Mouse (Mus musculus) ES-Bruce4 (cell line): Measurements from ENCODE around the gene Zfp1. TPM values are rescaled to one million over a fixed set of nuclear protein-coding genes. Genes with fewer than 3 reads are reported as not detected.

Experiments used
- H3K27ac ChIP-seq: 2 replicates; pipeline ENCODE4 v1.5.1; 2012; ENCODE audit warnings: low read length, inconsistent platforms; ENCODE audit not compliant: insufficient read depth
- H3K27me3 ChIP-seq: 2 replicates; pipeline ENCODE4 v1.6.1; 2012; ENCODE audit warnings: mild to moderate bottlenecking, low read length, inconsistent platforms; ENCODE audit not compliant: control insufficient read depth, poor library complexity, insufficient read depth, severe bottlenecking
- H3K36me3 ChIP-seq: 2 replicates; pipeline ENCODE4 v1.6.1; 2012; ENCODE audit warnings: inconsistent platforms, mild to moderate bottlenecking, low read length, moderate library complexity; ENCODE audit not compliant: control insufficient read depth, poor library complexity, insufficient read depth, severe bottlenecking
- H3K4me1 ChIP-seq: one replicate; pipeline ENCODE4 v1.8.1; 2011; ENCODE audit warnings: low read length; ENCODE audit not compliant: control insufficient read depth, insufficient read depth
- H3K4me3 ChIP-seq: 2 replicates; pipeline ENCODE4 v1.5.1; 2011; ENCODE audit warnings: low read depth, mild to moderate bottlenecking, low read length
- H3K9ac ChIP-seq: 2 replicates; pipeline ENCODE4 v1.6.1; 2012; ENCODE audit warnings: low read depth, mild to moderate bottlenecking, inconsistent platforms; ENCODE audit not compliant: poor library complexity, severe bottlenecking
- H3K9me3 ChIP-seq: replicated peaks from 2 replicates; pipeline ENCODE4 v1.6.1; 2012; ENCODE audit warnings: mild to moderate bottlenecking, low read length, inconsistent platforms; ENCODE audit not compliant: control insufficient read depth, poor library complexity, insufficient read depth, severe bottlenecking
- CTCF ChIP-seq: IDR thresholded peaks from one replicate; pipeline ENCODE4 v1.8.1; 2011; ENCODE audit warnings: low read depth, low read length
- EP300 ChIP-seq: IDR thresholded peaks from 2 replicates; pipeline ENCODE4 v1.6.1; 2011; ENCODE audit warnings: low read depth, low read length; ENCODE audit not compliant: insufficient read depth
- POLR2A ChIP-seq: IDR thresholded peaks from one replicate; pipeline ENCODE4 v1.8.1; 2011; ENCODE audit warnings: low read length; ENCODE audit not compliant: insufficient read depth
- polyA plus RNA-seq: library from polyadenylated mRNA; stranded (reverse); fragments of >200 nt; gene quantifications from 2 replicates; pipeline ENCODE4 v1.2.4, GENCODE M21; 2011; ENCODE audit warnings: low read depth; ENCODE audit not compliant: missing spikeins, insufficient read depth, insufficient read length

Gene Zfp1
- polyA plus RNA-seq, 1 experiment, result 22.3 TPM

DNA sequence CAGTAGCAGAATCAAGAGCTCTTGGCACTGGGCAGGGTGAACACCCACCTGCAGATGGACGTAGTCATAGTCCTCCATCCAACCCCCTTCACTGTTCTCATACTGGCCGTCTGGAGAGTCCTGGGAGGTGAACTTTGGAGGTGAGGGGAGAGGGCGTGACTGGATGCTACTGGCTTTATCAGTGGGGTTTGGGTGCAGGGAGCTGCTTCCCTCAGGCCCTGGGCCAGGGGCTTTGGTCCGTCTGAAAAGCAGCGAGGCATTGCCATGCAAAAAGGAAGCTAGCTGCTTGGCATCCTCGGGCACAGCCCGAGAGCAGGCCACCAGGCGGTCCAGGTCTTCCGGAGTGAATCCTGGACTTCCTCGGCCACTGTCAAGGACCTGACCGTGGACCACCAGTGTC, 70.1 kb downstream of the Zfp1 start:
- peaks cover 34% of the 10 kb centered on the region for H3K36me3 ChIP-seq
- H3K27ac ChIP-seq, result no peak overlapping the region
- no peaks in the 10 kb centered on the region for H3K9me3 ChIP-seq
- no peak overlapping the region for H3K4me3 ChIP-seq
- H3K9ac ChIP-seq, result no peak overlapping the region
- peaks cover 4% of the 10 kb centered on the region for H3K4me1 ChIP-seq
- no peak for TF ChIP-seq CTCF
- no peaks in the 10 kb centered on the region for H3K27me3 ChIP-seq

DNA sequence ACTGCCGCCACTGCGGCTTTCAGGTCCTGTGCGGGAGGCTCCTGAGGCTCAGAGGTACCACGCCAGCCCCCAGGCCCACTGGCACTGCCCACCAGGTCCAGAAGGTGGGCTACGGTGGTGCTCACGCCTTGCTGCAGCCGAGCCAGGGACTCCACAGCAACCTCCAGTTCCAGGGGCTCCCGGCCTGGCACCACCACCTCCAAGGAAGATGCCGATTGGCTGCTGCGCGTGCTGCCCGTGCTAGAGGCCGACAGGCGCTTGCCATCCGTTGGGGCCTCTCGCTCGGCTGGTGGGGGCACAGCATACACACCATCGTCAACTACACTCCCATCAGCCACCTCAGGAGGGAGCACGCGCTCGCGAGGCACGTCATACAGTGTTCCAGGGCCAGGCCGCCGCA, 70.6 kb downstream of the Zfp1 start:
- TF ChIP-seq EP300, result no peak
- peak; percentile 11 for TF ChIP-seq CTCF
- no peak for TF ChIP-seq POLR2A
- Histone ChIP-seq H3K4me1 (peaks cover 4% of the 10 kb centered on the region), H3K27me3 (no peaks in the 10 kb centered on the region), H3K36me3 (peaks cover 36% of the 10 kb centered on the region), H3K9ac (no peak overlapping the region), H3K9me3 (no peaks in the 10 kb centered on the region), H3K4me3 (no peak overlapping the region), H3K27ac (no peak overlapping the region)

DNA sequence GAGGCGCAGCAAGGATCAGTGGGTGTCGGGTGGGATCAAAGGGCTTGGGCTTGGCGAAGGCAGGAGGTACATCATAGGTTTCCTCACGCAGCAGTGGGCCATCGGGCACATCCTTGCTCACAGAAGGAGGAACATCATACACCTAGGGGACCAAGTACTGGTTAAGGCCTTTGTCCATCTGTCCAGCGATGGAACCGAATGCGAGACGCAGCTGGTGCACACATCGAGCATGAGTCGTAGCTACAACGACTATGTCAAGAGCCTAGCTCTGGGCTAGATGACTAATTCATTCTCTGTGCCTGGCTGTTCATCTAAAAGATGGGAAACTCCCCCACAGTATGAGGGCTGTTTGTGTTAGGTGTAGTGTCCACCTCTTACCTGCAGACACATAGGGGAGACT, 71.1 kb downstream of the Zfp1 start:
- peaks cover 37% of the 10 kb centered on the region for H3K36me3 ChIP-seq
- H3K4me3 ChIP-seq, result no peak overlapping the region
- TF ChIP-seq CTCF (no peak), EP300 (no peak), POLR2A (no peak)
- peaks cover 4% of the 10 kb centered on the region for H3K4me1 ChIP-seq
- H3K9ac ChIP-seq, result no peak overlapping the region
- no peaks in the 10 kb centered on the region for H3K9me3 ChIP-seq
- no peaks in the 10 kb centered on the region for H3K27me3 ChIP-seq
- H3K27ac ChIP-seq, result no peak overlapping the region

DNA sequence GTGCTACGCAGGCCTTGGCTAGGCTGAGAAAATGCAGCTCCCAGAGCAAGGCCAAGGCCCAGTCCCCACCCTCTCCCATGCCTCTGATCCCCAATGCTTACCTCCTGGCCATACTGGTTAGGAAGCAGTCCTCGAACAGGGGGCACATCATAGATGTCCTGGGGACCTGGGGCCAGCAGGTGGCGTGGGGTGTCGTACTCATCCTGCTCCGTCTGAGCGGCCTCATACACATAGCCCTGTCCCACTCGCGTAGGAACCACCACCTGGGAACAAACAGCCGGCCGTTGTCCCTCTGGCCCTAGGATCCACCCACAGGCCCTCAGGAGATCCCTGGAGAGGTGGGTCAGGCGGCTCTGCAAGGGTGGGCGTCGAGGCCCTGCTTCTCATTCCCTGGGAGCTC, 72.3 kb downstream of the Zfp1 start:
- Histone ChIP-seq H3K4me1 (peaks cover 4% of the 10 kb centered on the region), H3K36me3 (peaks cover 43% of the 10 kb centered on the region), H3K9me3 (no peaks in the 10 kb centered on the region), H3K27ac (no peak overlapping the region), H3K4me3 (no peak overlapping the region), H3K27me3 (no peaks in the 10 kb centered on the region), H3K9ac (no peak overlapping the region)
- TF ChIP-seq EP300, result no peak
- peak; percentile 7 for TF ChIP-seq CTCF

DNA sequence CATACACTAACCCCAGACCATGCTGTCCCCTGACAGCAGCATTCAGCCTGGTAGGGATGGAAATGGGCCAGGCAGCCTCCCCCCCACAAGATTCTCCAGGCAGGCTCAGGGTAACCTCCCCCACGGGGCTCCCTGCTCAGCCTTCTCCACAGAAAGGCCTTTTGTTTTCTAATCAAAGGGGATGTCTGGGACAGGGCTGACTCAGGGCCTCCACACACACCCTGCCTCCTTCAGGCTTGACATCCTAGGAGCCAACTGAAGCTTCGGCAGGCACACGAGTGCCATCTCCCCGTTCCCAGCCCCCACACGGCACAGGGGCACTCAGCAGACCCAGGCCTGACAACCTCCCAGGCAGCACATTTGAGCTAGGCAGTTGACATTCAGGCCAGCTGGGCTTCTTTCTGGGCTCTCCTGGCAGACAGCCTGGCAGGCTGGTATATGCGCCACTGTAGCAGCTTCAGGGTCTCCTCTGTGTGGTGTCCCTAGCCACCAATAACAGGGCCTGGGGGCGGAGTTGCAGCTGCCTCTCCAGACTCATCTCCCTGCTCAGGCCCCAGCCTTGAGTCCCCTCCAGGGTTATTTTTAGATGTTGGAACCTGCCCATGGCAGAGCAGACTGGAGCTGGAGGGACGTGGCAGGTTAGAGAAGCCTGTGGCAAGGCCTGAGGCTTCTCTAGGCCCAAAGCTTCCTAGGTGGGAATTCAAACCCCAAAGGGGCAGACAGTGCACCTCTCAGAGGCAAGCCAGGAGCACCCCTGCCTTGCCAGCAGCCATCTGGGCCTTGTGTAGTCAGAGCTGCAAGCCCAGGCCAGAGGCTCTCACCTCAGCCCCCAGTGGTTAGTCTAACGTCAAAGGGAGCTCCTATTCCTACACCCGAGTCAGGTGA, 73.6 kb downstream of the Zfp1 start:
- H3K27me3 ChIP-seq, result no peaks in the 10 kb centered on the region
- peak overlapping the region; percentile 18; the same call in 1 of the 2 replicates for H3K27ac ChIP-seq
- TF ChIP-seq POLR2A, result no peak
- TF ChIP-seq CTCF, result no peak
- TF ChIP-seq EP300, result no peak
- H3K9ac ChIP-seq, result 0 out of 2 replicates have a peak overlapping the region, but pooled peaks have one; percentile 5
- no peak overlapping the region for H3K4me3 ChIP-seq
- H3K9me3 ChIP-seq, result no peaks in the 10 kb centered on the region
- H3K4me1 ChIP-seq, result peaks cover 4% of the 10 kb centered on the region
- H3K36me3 ChIP-seq, result peaks cover 49% of the 10 kb centered on the region

DNA sequence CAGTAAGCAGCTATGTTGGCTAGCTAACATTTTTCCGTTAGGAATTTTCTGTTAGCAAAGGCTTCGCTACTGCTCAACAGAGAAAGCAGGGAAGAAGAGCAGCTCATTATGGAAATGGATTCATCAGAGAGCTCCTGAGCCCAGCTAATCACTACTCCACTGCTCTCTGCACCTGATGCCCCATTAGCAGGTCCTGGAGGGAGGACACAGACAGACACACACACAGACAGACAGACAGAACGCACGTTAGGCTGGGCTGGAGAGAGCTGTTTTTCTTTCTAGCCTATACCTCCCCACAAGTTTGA, 74.2 kb downstream of the Zfp1 start:
- Histone ChIP-seq H3K9me3 (no peaks in the 10 kb centered on the region), H3K4me1 (peaks cover 4% of the 10 kb centered on the region), H3K9ac (0 out of 2 replicates have a peak overlapping the region, but pooled peaks have one; percentile 5), H3K36me3 (peaks cover 43% of the 10 kb centered on the region), H3K4me3 (no peak overlapping the region), H3K27me3 (no peaks in the 10 kb centered on the region), H3K27ac (0 out of 2 replicates have a peak overlapping the region, but pooled peaks have one; percentile 18)
- no peak for TF ChIP-seq POLR2A
